Mouse (Mus musculus) liver, postnatal 0 days (tissue): ENCODE results near the gene Olfr723.

Source experiments
- CTCF ChIP-seq: sonication (generic); IDR thresholded peaks from 2 replicates; pipeline ENCODE4 v1.5.1; 2016; ENCODE audit warnings: antibody characterized with exemption, low read depth
- EP300 ChIP-seq: IDR thresholded peaks from 2 replicates; pipeline ENCODE4 v1.6.1; 2016; ENCODE audit warnings: antibody characterized with exemption, low read depth, mild to moderate bottlenecking

DNA sequence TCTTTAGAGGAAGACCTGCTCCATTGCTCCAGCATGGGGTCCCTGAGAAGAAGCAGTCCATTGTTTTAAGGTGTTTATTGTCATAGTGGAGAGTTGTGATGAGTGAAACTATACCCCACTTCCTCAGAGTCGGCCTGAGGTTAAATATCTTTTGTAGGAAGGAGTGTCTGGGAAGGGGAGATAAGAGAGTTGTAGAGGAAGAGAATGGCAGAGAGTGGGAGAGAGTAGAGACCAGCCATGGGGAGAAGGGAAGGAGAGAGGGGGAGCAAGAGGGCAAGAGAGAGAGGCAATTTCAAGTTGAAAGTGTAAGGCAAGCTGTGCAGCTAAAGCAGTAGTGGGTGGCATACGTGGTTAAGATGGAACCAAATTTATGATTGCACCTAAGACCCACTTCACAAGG is 24.3 kb upstream of the Olfr723 start:
- no peak for TF ChIP-seq EP300
- TF ChIP-seq CTCF, result no peak
